Mouse (Mus musculus) layer of hippocampus, postnatal 14 days (tissue): ENCODE results near the gene A930018P22Rik. TPM values are rescaled to one million over a fixed set of nuclear protein-coding genes. Genes with fewer than 3 reads are reported as not detected.
"Not testable (repeated sequence)": the region's sequence is repeated elsewhere in the genome, so short reads cannot be mapped to it uniquely, and the experiment has no call there.

ENCODE experiments used
- DNase-seq, 2 experiments: peaks; one replicate each; pipeline ENCODE4 v3.0.0; 2021 to 2022; ENCODE audit warnings: low spot score in 2 of 2, mixed read lengths in 1 of 2
- long read RNA-seq, 2 experiments: library from polyadenylated mRNA; stranded (forward); transcript quantifications; one replicate each; pipeline ENCODE4 v2.0.0; 2021
- total RNA-seq, 2 experiments: library from RNA; stranded (reverse); gene quantifications; 2 replicates each; pipeline ENCODE4 v1.2.3; 2021

A930018P22Rik gene
- total RNA-seq = not detected
- long read RNA-seq, experiment 1 = 0 reads
- long read RNA-seq, experiment 2 = 0 reads

GRCm38 (mm10) chr2:104122505-104123378 is at the start of gene A930018P22Rik:
Gene A930018P22Rik, plus strand, starts transcription at chr2:104122769.
- peak; percentile 74 to 81 for DNase-seq

GRCm38 (mm10) chr2:104078285-104078684 is 44.3 kb upstream of the A930018P22Rik start:
- not testable (repeated sequence) for DNase-seq

GRCm38 (mm10) chr2:104081436-104082050 is 41.0 kb upstream of the A930018P22Rik start:
- not testable (repeated sequence) for DNase-seq

- no peak for DNase-seq
Measured at GRCm38 (mm10) chr2:104082474-104082873, 40.1 kb upstream of the A930018P22Rik start.

- DNase-seq = not testable (repeated sequence)
Measured at GRCm38 (mm10) chr2:104084027-104084426, 38.5 kb upstream of the A930018P22Rik start.

- DNase-seq = not testable (repeated sequence)
Measured at GRCm38 (mm10) chr2:104087562-104087961, 35.0 kb upstream of the A930018P22Rik start.

- DNase-seq = no peak
Measured at GRCm38 (mm10) chr2:104093305-104093704, 29.3 kb upstream of the A930018P22Rik start.

- peak; percentile 9 to 32 for DNase-seq
Measured at GRCm38 (mm10) chr2:104095741-104096213, 26.8 kb upstream of the A930018P22Rik start, which contains the start of gene Cd59a. Gene Cd59a, plus strand, starts transcription at chr2:104095801.

- DNase-seq = no peak
Measured at GRCm38 (mm10) chr2:104096256-104096655, 26.3 kb upstream of the A930018P22Rik start.

- not testable (repeated sequence) for DNase-seq
Measured at GRCm38 (mm10) chr2:104096796-104097195, 25.8 kb upstream of the A930018P22Rik start.

- not testable (repeated sequence) for DNase-seq
Measured at GRCm38 (mm10) chr2:104097396-104097795, 25.2 kb upstream of the A930018P22Rik start.

GRCm38 (mm10) chr2:104098529-104099230 is 23.9 kb upstream of the A930018P22Rik start:
- DNase-seq = no peak

- DNase-seq = no peak
Measured at GRCm38 (mm10) chr2:104099231-104099585, 23.4 kb upstream of the A930018P22Rik start.

- DNase-seq = no peak
Measured at GRCm38 (mm10) chr2:104099946-104100345, 22.6 kb upstream of the A930018P22Rik start.

GRCm38 (mm10) chr2:104104800-104105199 is 17.8 kb upstream of the A930018P22Rik start:
- no peak for DNase-seq

- not testable (repeated sequence) for DNase-seq
Measured at GRCm38 (mm10) chr2:104109021-104109420, 13.5 kb upstream of the A930018P22Rik start.

- DNase-seq = no peak
Measured at GRCm38 (mm10) chr2:104109528-104109927, 13.0 kb upstream of the A930018P22Rik start.

- no peak for DNase-seq
Measured at GRCm38 (mm10) chr2:104110031-104110430, 12.5 kb upstream of the A930018P22Rik start.

- DNase-seq = not testable (repeated sequence)
Measured at GRCm38 (mm10) chr2:104111170-104111797, 11.3 kb upstream of the A930018P22Rik start.

- DNase-seq = not testable (repeated sequence)
Measured at GRCm38 (mm10) chr2:104113563-104113962, 9.0 kb upstream of the A930018P22Rik start.

- no peak for DNase-seq
Measured at GRCm38 (mm10) chr2:104114898-104115297, 7.7 kb upstream of the A930018P22Rik start.
